Mouse (Mus musculus) C3H10T1/2 (cell line): ENCODE results near the gene B4galnt3. TPM values are rescaled to one million over a fixed set of nuclear protein-coding genes. Genes with fewer than 3 reads are reported as not detected.

Source experiments
- polyA plus RNA-seq, 2 experiments: library from polyadenylated mRNA; unstranded; fragments of >200 nt; fragmentation: generic; extraction: Trizol; gene quantifications; one replicate each; pipeline ENCODE4 v1.2.1; 2012; ENCODE audit warnings: missing spikeins in 2 of 2

B4galnt3 gene
- under 1 TPM; 0.01 to 0.02 TPM for polyA plus RNA-seq

DNA sequence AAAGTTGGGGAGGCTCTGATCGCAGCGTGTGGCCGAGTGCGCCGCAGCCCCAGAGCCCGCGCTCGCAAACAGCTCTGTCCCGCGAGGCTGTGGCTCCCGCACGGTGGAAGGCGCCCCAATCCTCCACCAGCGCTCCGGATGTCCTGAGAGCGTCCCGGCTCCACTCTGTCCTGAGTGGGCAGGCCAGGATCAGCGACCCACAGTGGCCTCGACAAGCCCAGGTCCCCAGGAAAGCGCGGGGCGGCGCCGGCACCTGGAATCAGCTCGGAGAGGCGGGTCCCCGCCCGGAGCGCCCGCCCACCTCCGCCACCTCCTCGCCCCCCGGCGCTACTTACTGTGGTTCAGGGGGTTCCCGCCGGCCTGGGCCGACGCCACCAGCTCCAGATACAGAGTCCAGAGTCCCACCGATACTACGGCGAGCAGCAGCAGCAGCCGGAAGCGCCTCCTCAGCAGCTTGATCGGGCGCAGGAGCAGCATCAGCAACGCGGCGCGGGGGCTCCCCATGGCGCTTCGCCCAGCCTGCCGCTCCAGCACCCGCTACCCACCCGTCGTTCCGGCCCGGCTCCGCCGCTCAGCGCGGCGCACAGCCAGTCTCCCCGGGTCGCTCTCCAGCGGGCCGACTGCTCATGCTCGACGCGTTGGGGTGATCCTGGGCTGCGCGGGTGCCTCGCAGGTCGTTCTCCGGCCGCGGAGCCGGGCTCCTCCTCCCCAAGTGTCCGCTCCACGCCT is at the start of gene B4galnt3, which contains the start of gene D330020A13Rik:
B4galnt3 (minus strand) TSS at position 504 of the 729 bp plus-strand sequence.
D330020A13Rik (plus strand) TSS at position 309 of the 729 bp plus-strand sequence.

Other genes starting within 250 kb of the B4galnt3 start
- gene Ninj2, start 201.2 kb downstream of the B4galnt3 start, polyA plus RNA-seq, result under 1 TPM; 0.16 to 0.22 TPM
- not detected for gene D330020A13Rik, start 195 bp downstream of the B4galnt3 start, polyA plus RNA-seq
- gene Kdm5a, start 69.6 kb upstream of the B4galnt3 start, polyA plus RNA-seq, result 1 to 10 TPM; 2.6 to 7.7 TPM
- 1 to 10 TPM in 1 of 2 experiments, under 1 TPM in 1; 0.50 to 7.5 TPM for gene Ccdc77, start 69.8 kb upstream of the B4galnt3 start, polyA plus RNA-seq
- gene Il17ra, start 168.7 kb upstream of the B4galnt3 start, polyA plus RNA-seq, result 1 to 10 TPM; 1.2 to 5.5 TPM
- gene Tmem121b, start 199.2 kb upstream of the B4galnt3 start, polyA plus RNA-seq, result under 1 TPM; under 0.01 to 0.13 TPM
- 10 to 100 TPM in 1 of 2 experiments, 1 to 10 TPM in 1; 2.5 to 11.0 TPM for gene Hdhd5, start 236.8 kb upstream of the B4galnt3 start, polyA plus RNA-seq